Mouse (Mus musculus) heart, adult 2 months (tissue): ENCODE data around the gene Gtf2f1. TPM values are rescaled to one million over a fixed set of nuclear protein-coding genes. Genes with fewer than 3 reads are reported as not detected.

ENCODE experiments used
- DNase-seq, 2 experiments: peaks; one replicate each; pipeline ENCODE4 v3.0.0; 2021
- H3K27ac ChIP-seq: fragments of 200-600 bp; 2 replicates; pipeline ENCODE4 v1.8.1; 2022
- H3K27me3 ChIP-seq: fragments of 200-500 bp; 2 replicates; pipeline ENCODE4 v1.6.1; 2012; ENCODE audit warnings: mild to moderate bottlenecking, low read length, inconsistent platforms, mixed read lengths; ENCODE audit not compliant: control insufficient read depth, insufficient read depth
- H3K36me3 ChIP-seq: fragments of 200-500 bp; 2 replicates; pipeline ENCODE4 v1.6.1; 2012; ENCODE audit warnings: low read length, inconsistent platforms; ENCODE audit not compliant: control insufficient read depth, insufficient read depth
- H3K4me1 ChIP-seq: fragments of 200-500 bp; 2 replicates; pipeline ENCODE4 v1.6.1; 2011; ENCODE audit warnings: low read length; ENCODE audit not compliant: control insufficient read depth, insufficient read depth
- H3K4me3 ChIP-seq: fragments of 200-600 bp; 2 replicates; pipeline ENCODE4 v1.8.1; 2022
- H3K79me2 ChIP-seq: fragments of 200-500 bp; replicated peaks from 2 replicates; pipeline ENCODE4 v1.6.1; 2012; ENCODE audit warnings: mild to moderate bottlenecking, inconsistent platforms, low read length, moderate library complexity, mixed read lengths; ENCODE audit not compliant: control insufficient read depth, insufficient read depth
- H3K9ac ChIP-seq: fragments of 200-500 bp; 2 replicates; pipeline ENCODE4 v1.6.1; 2012; ENCODE audit warnings: low read depth, mild to moderate bottlenecking, control low read depth, inconsistent platforms, low read length, mixed read lengths
- CTCF ChIP-seq: fragments of 200-600 bp; IDR thresholded peaks from 2 replicates; pipeline ENCODE4 v1.8.1; 2022; ENCODE audit warnings: antibody characterized with exemption, mild to moderate bottlenecking, moderate library complexity
- EP300 ChIP-seq: fragments of 200-500 bp; IDR thresholded peaks from 2 replicates; pipeline ENCODE4 v1.6.1; 2011; ENCODE audit warnings: low read depth, low read length, control low read depth; ENCODE audit not compliant: insufficient read depth
- POLR2A ChIP-seq: fragments of 200-500 bp; IDR thresholded peaks from 2 replicates; pipeline ENCODE4 v1.6.1; 2011; ENCODE audit warnings: mild to moderate bottlenecking, low read depth, low read length, control low read depth; ENCODE audit not compliant: insufficient read depth
- WGBS: fragments of 180-500 bp; shearing (Covaris S2); methylation state at CpG from one replicate; pipeline ENCODE4 v1.1.7; 2018; 5-methylcytosine and 5-hydroxymethylcytosine counted together
- intact Hi-C: fragments of 180-260 bp; cut with DNase I; formaldehyde crosslinking; loops from one replicate; pipeline ENCODE4 v1.15.1; 2025
- polyA plus RNA-seq: library from polyadenylated mRNA; depleted of rRNA; stranded (reverse); fragments of >200 nt; gene quantifications from 2 replicates; pipeline ENCODE4 v1.2.3, GENCODE M21; 2012
- total RNA-seq, 2 experiments: library from RNA; stranded (reverse); gene quantifications; 2 replicates each; pipeline ENCODE4 v1.2.3; 2021

The Gtf2f1 gene
- total and polyA plus RNA-seq, 3 experiments: 12.3 to 20.7 (median 20.7) TPM

- Histone ChIP-seq H3K9ac (no peak within 1 kb of the TSS), H3K4me1 (peaks cover 4% of the 10 kb centered on the region; the same call in 1 of the 2 replicates), H3K36me3 (no peaks in the 10 kb centered on the region), H3K4me3 (no peak within 1 kb of the TSS), H3K27ac (no peak within 1 kb of the TSS), H3K79me2 (no peaks in the 10 kb centered on the region), H3K27me3 (no peaks in the 10 kb centered on the region)
- no peak for DNase-seq
- WGBS: 67% methylated on average over 9 of the region's 9 CpGs
- intact Hi-C loops: loop anchor here (10.0 kb wide), 1 partner anchor 385 kb away; the partner anchor contains the start of gene Rpl36
- TF ChIP-seq CTCF: no peak
- no peak for TF ChIP-seq EP300
- no peak for TF ChIP-seq POLR2A
Measured at GRCm38 (mm10) chr17:56999968-57000609, 11.0 kb downstream of the Gtf2f1 start, which contains the start of gene Pspn. Pspn (minus strand) TSS chr17:57000018.

- Histone ChIP-seq H3K27ac (no peak overlapping the region), H3K79me2 (no peaks in the 10 kb centered on the region), H3K27me3 (no peaks in the 10 kb centered on the region), H3K36me3 (no peaks in the 10 kb centered on the region), H3K9ac (no peak overlapping the region), H3K4me3 (no peak overlapping the region), H3K4me1 (peaks cover 4% of the 10 kb centered on the region; the same call in 1 of the 2 replicates)
- 84% methylated on average over 9 of the region's 9 CpGs for WGBS
- TF ChIP-seq CTCF: no peak
- TF ChIP-seq POLR2A: no peak
- intact Hi-C loops: no loop called here
- no peak for DNase-seq
Measured at GRCm38 (mm10) chr17:56999414-56999813, 11.7 kb downstream of the Gtf2f1 start.

- peak within 1 kb of the TSS; percentile 82 for H3K9ac ChIP-seq
- no peaks in the 10 kb centered on the region for H3K79me2 ChIP-seq
- no peaks in the 10 kb centered on the region for H3K36me3 ChIP-seq
- H3K4me3 ChIP-seq: peak within 1 kb of the TSS; percentile 51
- peaks cover 4% of the 10 kb centered on the region; the same call in 1 of the 2 replicates for H3K4me1 ChIP-seq
- intact Hi-C loops: loop anchor here (2.0 kb wide), 3 partner anchors 100 to 338 kb away; no protein-coding TSS in a partner anchor
- TF ChIP-seq EP300 (peak; percentile 90), POLR2A (peak; percentile 82), CTCF (peak; percentile 89)
- no peaks in the 10 kb centered on the region for H3K27me3 ChIP-seq
- under 1% methylated on average over 38 of the region's 38 CpGs for WGBS
- peak; percentile 93 to 98 for DNase-seq
- peak within 1 kb of the TSS; percentile 84 for H3K27ac ChIP-seq
Measured at GRCm38 (mm10) chr17:56997029-56997667, 13.9 kb downstream of the Gtf2f1 start, which contains the start of gene Alkbh7. Alkbh7 (plus strand) TSS chr17:56997339.

- peak overlapping the region; percentile 66 for H3K27ac ChIP-seq
- TF ChIP-seq EP300 (no peak), CTCF (no peak), POLR2A (no peak)
- H3K27me3 ChIP-seq: no peaks in the 10 kb centered on the region
- peaks cover 4% of the 10 kb centered on the region; the same call in 1 of the 2 replicates for H3K4me1 ChIP-seq
- intact Hi-C loops: loop anchor here (1.0 to 2.0 kb wide), 4 partner anchors 100 to 338 kb away; no protein-coding TSS in a partner anchor
- no peaks in the 10 kb centered on the region for H3K79me2 ChIP-seq
- no peak for DNase-seq
- H3K9ac ChIP-seq: no peak overlapping the region
- 64% methylated on average over 2 of the region's 2 CpGs for WGBS
- no peaks in the 10 kb centered on the region for H3K36me3 ChIP-seq
- H3K4me3 ChIP-seq: no peak overlapping the region
Measured at GRCm38 (mm10) chr17:56996506-56996905, 14.6 kb downstream of the Gtf2f1 start.

- WGBS: 76% methylated on average over 8 of the region's 8 CpGs
- H3K4me3 ChIP-seq: no peak overlapping the region
- H3K27ac ChIP-seq: no peak overlapping the region
- no peaks in the 10 kb centered on the region for H3K27me3 ChIP-seq
- no peaks in the 10 kb centered on the region for H3K36me3 ChIP-seq
- 0 out of 2 replicates have a peak, but pooled peaks cover 3% of the 10 kb centered on the region for H3K79me2 ChIP-seq
- DNase-seq: no peak
- TF ChIP-seq CTCF (no peak), POLR2A (no peak), EP300 (no peak)
- intact Hi-C loops: no loop called here
- H3K4me1 ChIP-seq: peaks cover 4% of the 10 kb centered on the region
- no peak overlapping the region for H3K9ac ChIP-seq
Measured at GRCm38 (mm10) chr17:56995046-56995445, 16.0 kb downstream of the Gtf2f1 start.

- Histone ChIP-seq H3K9ac (peak overlapping the region; percentile 25), H3K4me3 (peak overlapping the region; percentile 84), H3K4me1 (peaks cover 3% of the 10 kb centered on the region), H3K79me2 (0 out of 2 replicates have a peak, but pooled peaks cover 3% of the 10 kb centered on the region), H3K27ac (no peak overlapping the region; the same call in 1 of the 2 replicates), H3K36me3 (no peaks in the 10 kb centered on the region), H3K27me3 (no peaks in the 10 kb centered on the region)
- DNase-seq: no peak
- 63% methylated on average over 2 of the region's 2 CpGs for WGBS
- TF ChIP-seq EP300: no peak
- TF ChIP-seq CTCF: no peak
- no peak for TF ChIP-seq POLR2A
- intact Hi-C loops: loop anchor here (1.0 to 2.0 kb wide), 4 partner anchors 20 to 316 kb away; partner anchors contain the start of genes Gm17949, Gtf2f1 and Khsrp
Measured at GRCm38 (mm10) chr17:56990966-56991365, 20.1 kb downstream of the Gtf2f1 start.
